Mouse (Mus musculus): ENCODE data around the gene Gm44502. TPM values are rescaled to one million over a fixed set of nuclear protein-coding genes. Genes with fewer than 3 reads are reported as not detected.
A peak's percentile ranks its signal among the peaks of the same experiment; 100 is the strongest.

Gene Gm44502
- total and polyA plus RNA-seq, 3 experiments: not detected

DNA sequence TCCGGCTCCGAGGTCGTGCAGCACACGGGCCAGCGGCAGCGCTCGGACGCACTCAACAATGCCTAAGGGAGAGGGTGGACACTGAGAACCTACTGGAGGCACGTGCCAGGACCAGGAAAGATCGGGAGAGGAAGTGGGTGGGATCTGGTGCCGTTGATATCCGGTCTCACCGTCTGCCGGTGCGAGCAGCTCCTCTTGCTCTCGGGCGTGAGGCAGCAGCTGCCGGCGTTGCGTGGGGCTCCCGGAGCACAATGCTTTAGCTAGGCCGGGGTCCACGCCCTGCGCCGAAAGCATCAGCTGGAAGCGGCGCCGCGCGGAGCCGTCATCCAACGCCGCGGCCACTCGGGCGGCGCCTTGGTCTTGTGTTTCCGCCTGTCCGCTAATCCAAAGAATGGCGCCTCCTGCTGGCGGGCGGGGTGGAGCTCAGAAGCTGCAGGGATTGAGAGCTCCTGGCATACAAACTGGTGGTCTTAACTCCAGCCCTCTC, 55.7 kb downstream of the Gm44502 start, which contains the start of gene Sco2:
Sco2 (minus strand) TSS at position 85 of the 487 bp plus-strand sequence.
- 0 out of 4 replicates have a peak, but pooled peaks cover 0 to 3% of the 10 kb centered on the region in 2 experiments for H3K4me1 ChIP-seq (ENCODE audit: control insufficient read depth in 1 of 2, insufficient read depth in 2 of 2, low read length in 2 of 2)
- peak; percentile 93 for DNase-seq (ENCODE audit: low read depth, low spot score)
- H3K36me3 ChIP-seq (ENCODE audit: control insufficient read depth in 1 of 2, insufficient read depth in 2 of 2, low read length in 2 of 2): peaks cover 3 to 5% of the 10 kb centered on the region in 2 experiments; a peak in 3 of 4 replicates
- peak within 1 kb of the TSS; percentile 80 for H3K27ac ChIP-seq (ENCODE audit: control insufficient read depth, low read depth, low read length)
- H3K9ac ChIP-seq (ENCODE audit: control insufficient read depth, low read depth, low read length, poor library complexity, severe bottlenecking): peak within 1 kb of the TSS; percentile 90
- peak within 1 kb of the TSS; percentile 63 to 76 for H3K4me3 ChIP-seq (ENCODE audit: control insufficient read depth in 1 of 2, insufficient read depth in 1 of 2, low read depth in 2 of 2, low read length in 2 of 2)
- H3K27me3 ChIP-seq (ENCODE audit: control insufficient read depth in 1 of 2, insufficient read depth in 2 of 2, low read length in 2 of 2): no peaks in the 10 kb centered on the region
- peaks cover 20% of the 10 kb centered on the region for H3K79me2 ChIP-seq (ENCODE audit: control insufficient read depth, insufficient read depth, low read length, poor library complexity)
- TF ChIP-seq POLR2AphosphoS2 (IDR thresholded peaks at IDR 0.05; ENCODE audit: low read length): no peak
- peak; percentile 75 for TF ChIP-seq USF1 (IDR thresholded peaks at IDR 0.05; ENCODE audit: low read depth, low read length)
- TF ChIP-seq ELF1 (IDR thresholded peaks at IDR 0.05; ENCODE audit: low read depth, low read length): peak; percentile 72
- TF ChIP-seq CHD2 (IDR thresholded peaks at IDR 0.05; ENCODE audit: low read length): no peak
- peak; percentile 61 for TF ChIP-seq TBP (IDR thresholded peaks at IDR 0.05; ENCODE audit: low read depth, low read length)
- peak; percentile 71 for TF ChIP-seq HCFC1 (IDR thresholded peaks at IDR 0.05; ENCODE audit: low read depth, low read length)
- peak; percentile 76 to 96 (median 84) for TF ChIP-seq CTCF (IDR thresholded peaks at IDR 0.05 in 2 of 3, conservative IDR thresholded peaks at IDR 0.05 in 1 of 3; ENCODE audit: control insufficient read depth in 1 of 3, insufficient read depth in 1 of 3, low read depth in 2 of 3, low read length in 3 of 3, poor library complexity in 1 of 3, severe bottlenecking in 1 of 3)
- TF ChIP-seq EP300 (IDR thresholded peaks at IDR 0.05; ENCODE audit: low read depth in 1 of 2, low read length in 2 of 2): 0 out of 4 replicates have a peak, but pooled peaks of 1 of the 2 experiments have one; percentile 10
- TF ChIP-seq RAD21 (IDR thresholded peaks at IDR 0.05; ENCODE audit: low read depth, low read length): peak; percentile 20
- TF ChIP-seq ZNF384 (IDR thresholded peaks at IDR 0.05; ENCODE audit: low read depth, low read length): 0 out of 2 replicates have a peak, but pooled peaks have one; percentile 9
- peak; percentile 79; the same call in 1 of the 2 replicates for TF ChIP-seq MAZ (IDR thresholded peaks at IDR 0.05; ENCODE audit: low read depth, low read length)
- 0 out of 2 replicates have a peak, but pooled peaks have one; percentile 32 for TF ChIP-seq ETS1 (IDR thresholded peaks at IDR 0.05; ENCODE audit: low read depth, low read length)
- peak; percentile 95 for TF ChIP-seq BHLHE40 (IDR thresholded peaks at IDR 0.05; ENCODE audit: borderline replicate concordance, low read depth, low read length)
- peak; percentile 81 for TF ChIP-seq NELFE (IDR thresholded peaks at IDR 0.05; ENCODE audit: low read depth, low read length)
- peak; percentile 58 for TF ChIP-seq SMC3 (IDR thresholded peaks at IDR 0.05; ENCODE audit: low read depth, low read length)
- no peak for TF ChIP-seq ZMIZ1 (IDR thresholded peaks at IDR 0.05; ENCODE audit: low read depth, low read length)
- TF ChIP-seq KAT2A (conservative IDR thresholded peaks at IDR 0.05; ENCODE audit: low read depth, low read length): no peak
- no peak for TF ChIP-seq MYB (IDR thresholded peaks at IDR 0.05; ENCODE audit: low read depth, low read length)
- TF ChIP-seq POLR2AphosphoS5 (IDR thresholded peaks at IDR 0.05; ENCODE audit: borderline replicate concordance, low read depth, low read length): peak; percentile 75; the same call in 1 of the 2 replicates
- TF ChIP-seq MAX (IDR thresholded peaks at IDR 0.05; ENCODE audit: low read length): peak; percentile 96
- TF ChIP-seq TAL1 (IDR thresholded peaks at IDR 0.05; ENCODE audit: low read length): no peak
- TF ChIP-seq E2F4 (IDR thresholded peaks at IDR 0.05; ENCODE audit: borderline replicate concordance, low read depth, low read length): no peak
- TF ChIP-seq ZC3H11A (IDR thresholded peaks at IDR 0.05; ENCODE audit: low read depth, low read length): peak; percentile 33; the same call in 1 of the 2 replicates
- TF ChIP-seq TCF12 (IDR thresholded peaks at IDR 0.05; ENCODE audit: low read depth, low read length): no peak
- TF ChIP-seq JUND (IDR thresholded peaks at IDR 0.05; ENCODE audit: low read depth, low read length): no peak
- peak; percentile 88 for TF ChIP-seq SIN3A (IDR thresholded peaks at IDR 0.05; ENCODE audit: low read length)
- peak; percentile 94 for TF ChIP-seq MYC (IDR thresholded peaks at IDR 0.05; ENCODE audit: low read depth, low read length)
- peak; percentile 91 for TF ChIP-seq POLR2A (IDR thresholded peaks at IDR 0.05; ENCODE audit: control insufficient read depth in 1 of 2, insufficient read depth in 1 of 2, low read depth in 1 of 2, low read length in 2 of 2, poor library complexity in 1 of 2)
- H3K9me3 ChIP-seq (replicated peaks; ENCODE audit: insufficient read depth, low read length): no peaks in the 10 kb centered on the region
